In the genomic region with DNA sequence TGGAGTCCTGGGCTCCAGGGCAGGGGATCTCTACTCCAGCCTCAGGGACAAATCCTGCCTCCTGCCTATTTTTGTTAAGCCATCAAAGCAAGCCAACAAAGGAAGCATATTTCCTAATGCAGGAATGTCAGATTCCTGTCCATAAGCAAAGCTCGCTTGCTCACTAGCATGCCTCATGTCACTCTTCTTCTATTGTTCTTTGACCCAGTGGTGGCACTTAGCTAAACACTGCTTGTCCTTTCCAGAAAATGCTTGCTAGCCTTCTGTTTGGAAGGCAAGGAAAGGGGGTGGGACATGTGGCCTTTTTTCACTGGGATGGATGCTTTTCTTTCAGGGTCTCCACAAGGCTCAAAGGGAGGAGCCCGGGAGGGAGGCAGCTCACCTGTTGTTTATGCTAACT, we compare ENCODE assay signal across 20 mouse cellular contexts.
DNase-seq lines count a peak whose midpoint lies in the region; ATAC-seq and TF ChIP-seq lines count a peak whose summit lies in the region.
"Had no signal": no experiment of that assay in that cellular context is flagged by ENCODE, and none has a peak within 500 bp of the region (broad histone marks: within the 10 kb centered on the region; RNA-seq: fewer than 3 reads in every experiment).

No protein-coding gene starts in this region.

- peaks cover 48% of the 10 kb centered on the region for H3K4me1 ChIP-seq in kidney, embryonic 14.5 days (ENCODE audit: control insufficient read depth, insufficient read depth, low read length)
- peaks cover 31% of the 10 kb centered on the region for H3K4me1 ChIP-seq in midbrain, embryonic 13.5 days (replicated peaks)
- peaks cover 11% of the 10 kb centered on the region; the same call in 1 of the 2 replicates for H3K4me1 ChIP-seq in midbrain, postnatal 0 days (ENCODE audit: insufficient read depth, low read length)

- no peaks in the 10 kb centered on the region for H3K36me3 ChIP-seq in kidney, embryonic 14.5 days (ENCODE audit: control insufficient read depth, insufficient read depth, low read length)
- no peaks in the 10 kb centered on the region for H3K36me3 ChIP-seq in midbrain, embryonic 13.5 days
- no peaks in the 10 kb centered on the region for H3K36me3 ChIP-seq in midbrain, postnatal 0 days (ENCODE audit: insufficient read depth, low read length)
- H3K36me3 ChIP-seq: limb, embryonic 15.5 days had no signal

- H3K4me2 ChIP-seq in kidney, embryonic 14.5 days (replicated peaks; ENCODE audit: low read depth, low read length), result no peak overlapping the region
- no peak overlapping the region for H3K4me2 ChIP-seq in midbrain, embryonic 13.5 days (replicated peaks)
- no peak overlapping the region for H3K4me2 ChIP-seq in midbrain, postnatal 0 days (ENCODE audit: low read depth, low read length, poor library complexity, severe bottlenecking)
- H3K4me2 ChIP-seq: limb, embryonic 15.5 days had no signal

- no peak overlapping the region for H3K4me3 ChIP-seq in kidney, embryonic 14.5 days (ENCODE audit: low read length)
- no peak overlapping the region for H3K4me3 ChIP-seq in midbrain, embryonic 13.5 days (replicated peaks)
- no peak overlapping the region for H3K4me3 ChIP-seq in midbrain, postnatal 0 days (ENCODE audit: low read depth, low read length)
- H3K4me3 ChIP-seq: erythroblast, embryonic 14.5 days; layer of hippocampus, adult 2 months; left cerebral cortex, adult 2 months; limb, embryonic 15.5 days had no signal

- WGBS in kidney, embryonic 14.5 days, result 41% methylated on average over 2 of the region's 2 CpGs
- 22% methylated on average over 2 of the region's 2 CpGs for WGBS in midbrain, embryonic 13.5 days
- WGBS in midbrain, postnatal 0 days, result 39% methylated on average over 2 of the region's 2 CpGs

- ATAC-seq in kidney, embryonic 14.5 days (ENCODE audit: low FRiP score, low TSS enrichment), result no peak
- ATAC-seq in midbrain, embryonic 13.5 days, result no peak
- ATAC-seq in midbrain, postnatal 0 days (ENCODE audit: low FRiP score), result no peak
- ATAC-seq: intestine, embryonic 16.5 days had no signal

- no peak for TF ChIP-seq CTCF in midbrain, postnatal 0 days (IDR thresholded peaks at IDR 0.05)

- no peak overlapping the region for H3K9ac ChIP-seq in kidney, embryonic 14.5 days (ENCODE audit: low read depth, low read length)
- no peak overlapping the region for H3K9ac ChIP-seq in midbrain, embryonic 13.5 days (replicated peaks)
- H3K9ac ChIP-seq in midbrain, postnatal 0 days (replicated peaks; ENCODE audit: low read length, poor library complexity, severe bottlenecking), result no peak overlapping the region
- H3K9ac ChIP-seq: limb, embryonic 15.5 days had no signal

- H3K27me3 ChIP-seq in kidney, embryonic 14.5 days (ENCODE audit: control insufficient read depth, insufficient read depth, low read length), result no peaks in the 10 kb centered on the region
- H3K27me3 ChIP-seq in midbrain, embryonic 13.5 days, result no peaks in the 10 kb centered on the region
- no peaks in the 10 kb centered on the region for H3K27me3 ChIP-seq in midbrain, postnatal 0 days (ENCODE audit: insufficient read depth, low read length)
- H3K27me3 ChIP-seq: CH12.LX had no signal

- H3K9me3 ChIP-seq in kidney, embryonic 14.5 days (ENCODE audit: control insufficient read depth, low read length), result no peaks in the 10 kb centered on the region
- no peaks in the 10 kb centered on the region for H3K9me3 ChIP-seq in midbrain, embryonic 13.5 days
- H3K9me3 ChIP-seq in midbrain, postnatal 0 days (ENCODE audit: low read length), result no peaks in the 10 kb centered on the region
- H3K9me3 ChIP-seq: limb, embryonic 15.5 days had no signal

- H3K27ac ChIP-seq in kidney, embryonic 14.5 days (ENCODE audit: low read depth, low read length), result peak overlapping the region; percentile 18; the same call in 1 of the 2 replicates
- 0 out of 2 replicates have a peak overlapping the region, but pooled peaks have one; percentile 37 for H3K27ac ChIP-seq in midbrain, embryonic 13.5 days
- H3K27ac ChIP-seq in midbrain, postnatal 0 days (ENCODE audit: low read depth, low read length), result no peak overlapping the region
- H3K27ac ChIP-seq: layer of hippocampus, adult 2 months; left cerebral cortex, adult 2 months; limb, embryonic 15.5 days had no signal

- DNase-seq in embryo, embryonic 10 days (ENCODE audit: low spot score), result peak; percentile 17
- DNase-seq in embryo, embryonic 10.5 days (ENCODE audit: low spot score), result no peak
- no peak for DNase-seq in kidney, adult 9 months
- no peak for DNase-seq in midbrain, postnatal 0 days (ENCODE audit: low spot score)
- no peak for DNase-seq in testis, postnatal 10 days (ENCODE audit: low spot score)
- DNase-seq in urinary bladder, postnatal 36 days (ENCODE audit: low spot score in 2 of 2), result no peak
- DNase-seq: cerebellum, adult 8-10 months; embryo, embryonic 11 days; heart, postnatal 10 days; lung, postnatal 14 days; right cerebral cortex, postnatal 14 days; thymus, adult 2 months had no signal
